8 mouse cellular contexts compared by ENCODE assay signal in the genomic region with DNA sequence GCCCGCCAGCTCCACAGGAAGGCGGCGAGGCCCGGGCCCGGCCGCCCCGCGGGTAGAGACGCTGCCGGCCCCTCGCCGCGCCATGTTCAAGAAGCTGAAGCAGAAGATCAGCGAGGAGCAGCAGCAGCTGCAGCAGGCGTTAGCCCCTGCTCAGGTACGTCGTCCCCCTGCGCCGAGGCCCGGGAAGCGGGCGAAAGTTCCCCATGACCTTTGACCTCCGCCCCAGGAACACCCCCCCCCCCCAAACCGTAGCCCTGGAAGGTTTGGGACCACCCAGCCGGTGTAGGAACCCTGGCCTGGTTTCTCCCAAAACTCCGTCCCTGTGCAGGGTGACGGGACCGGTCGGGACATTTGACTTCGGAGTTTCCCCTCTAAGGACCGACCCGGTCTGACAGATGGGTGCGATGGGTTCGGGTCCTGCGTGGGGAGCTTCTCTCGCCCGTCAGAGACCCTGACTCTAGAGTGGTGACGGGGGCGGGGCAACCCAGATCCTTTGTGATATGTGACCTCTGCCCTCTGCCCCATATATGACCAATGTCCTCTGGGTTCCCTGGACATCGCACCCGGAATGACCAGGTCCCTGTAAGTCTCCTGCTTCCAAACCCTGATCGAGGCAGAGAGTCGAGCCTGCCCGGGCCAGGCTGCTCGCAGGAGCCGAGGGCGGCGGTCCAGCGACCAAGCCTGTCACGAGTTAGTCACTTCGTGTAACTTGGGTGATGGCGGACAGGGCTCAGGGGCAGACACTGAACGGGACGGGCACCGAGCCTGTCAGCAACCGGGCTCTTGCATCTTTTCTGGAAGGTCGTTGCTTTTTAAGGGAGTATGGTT. TPM values are rescaled to one million over a fixed set of nuclear protein-coding genes. Genes with fewer than 3 reads are reported as not detected.
DNase-seq lines count a peak whose midpoint lies in the region; ATAC-seq and TF ChIP-seq lines count a peak whose summit lies in the region.

No protein-coding gene starts in this region.

- peak; percentile 37 for ATAC-seq in heart, embryonic 15.5 days (replicated peaks; ENCODE audit: insufficient number of reproducible peaks, insufficient read depth, low FRiP score, low read depth)
- ATAC-seq in kidney, embryonic 16.5 days (ENCODE audit: low FRiP score, low TSS enrichment) = peak; percentile 35

- peak overlapping the region; percentile 91 for H3K4me2 ChIP-seq in heart, embryonic 15.5 days
- H3K4me2 ChIP-seq in kidney, embryonic 16.5 days (replicated peaks; ENCODE audit: low read depth, low read length) = peak overlapping the region; percentile 91

- H3K27me3 ChIP-seq in embryonic facial prominence, embryonic 10.5 days (replicated peaks; ENCODE audit: low read depth, poor library complexity, severe bottlenecking) = no peaks in the 10 kb centered on the region
- no peaks in the 10 kb centered on the region for H3K27me3 ChIP-seq in heart, embryonic 15.5 days
- no peaks in the 10 kb centered on the region for H3K27me3 ChIP-seq in kidney, embryonic 16.5 days (ENCODE audit: insufficient read depth, low read length)
- no peaks in the 10 kb centered on the region for H3K27me3 ChIP-seq in spleen, adult 2 months (ENCODE audit: control insufficient read depth, insufficient read depth, low read length)

- no peaks in the 10 kb centered on the region for H3K9me3 ChIP-seq in embryonic facial prominence, embryonic 10.5 days
- no peaks in the 10 kb centered on the region for H3K9me3 ChIP-seq in heart, embryonic 15.5 days (replicated peaks)
- no peaks in the 10 kb centered on the region for H3K9me3 ChIP-seq in kidney, embryonic 16.5 days (ENCODE audit: low read length)

- TF ChIP-seq POLR2A in spleen, adult 2 months (IDR thresholded peaks at IDR 0.05; ENCODE audit: low read depth, low read length) = no peak

- H3K36me3 ChIP-seq in embryonic facial prominence, embryonic 10.5 days (replicated peaks) = no peaks in the 10 kb centered on the region; the same call in 1 of the 2 replicates
- H3K36me3 ChIP-seq in heart, embryonic 15.5 days = no peaks in the 10 kb centered on the region
- no peaks in the 10 kb centered on the region for H3K36me3 ChIP-seq in kidney, embryonic 16.5 days (ENCODE audit: insufficient read depth, low read length)
- no peaks in the 10 kb centered on the region for H3K36me3 ChIP-seq in spleen, adult 2 months (ENCODE audit: control insufficient read depth, insufficient read depth, low read length)

- TF ChIP-seq CTCF in spleen, adult 2 months (IDR thresholded peaks at IDR 0.05; ENCODE audit: extremely low read depth, insufficient read depth, insufficient read length, insufficient replicate concordance) = no peak

- H3K27ac ChIP-seq in embryonic facial prominence, embryonic 10.5 days (replicated peaks) = peak overlapping the region; percentile 91
- peak overlapping the region; percentile 83 for H3K27ac ChIP-seq in heart, embryonic 15.5 days
- H3K27ac ChIP-seq in kidney, embryonic 16.5 days (ENCODE audit: low read length) = peak overlapping the region; percentile 86
- peak overlapping the region; percentile 23; the same call in 1 of the 2 replicates for H3K27ac ChIP-seq in spleen, adult 2 months (ENCODE audit: insufficient read depth, low read length)

- H3K9ac ChIP-seq in heart, embryonic 15.5 days = peak overlapping the region; percentile 96
- H3K9ac ChIP-seq in kidney, embryonic 16.5 days (replicated peaks; ENCODE audit: low read length) = peak overlapping the region; percentile 95

- peak overlapping the region; percentile 98 for H3K4me3 ChIP-seq in embryonic facial prominence, embryonic 10.5 days
- peak overlapping the region; percentile 97 for H3K4me3 ChIP-seq in heart, embryonic 15.5 days
- H3K4me3 ChIP-seq in kidney, embryonic 16.5 days (ENCODE audit: low read length) = peak overlapping the region; percentile 96
- H3K4me3 ChIP-seq in spleen, adult 2 months (ENCODE audit: extremely low read depth, insufficient read depth, insufficient read length) = peak overlapping the region; percentile 91

- H3K4me1 ChIP-seq in embryonic facial prominence, embryonic 10.5 days = peaks cover 42% of the 10 kb centered on the region
- peaks cover 39% of the 10 kb centered on the region for H3K4me1 ChIP-seq in heart, embryonic 15.5 days (replicated peaks)
- peaks cover 41% of the 10 kb centered on the region for H3K4me1 ChIP-seq in kidney, embryonic 16.5 days (ENCODE audit: insufficient read depth, low read length)
- peaks cover 2% of the 10 kb centered on the region; the same call in 1 of the 2 replicates for H3K4me1 ChIP-seq in spleen, adult 2 months (ENCODE audit: control insufficient read depth, insufficient read depth, insufficient read length)

- under 1% methylated on average over 57 of the region's 57 CpGs for WGBS in embryonic facial prominence, embryonic 10.5 days
- WGBS in heart, embryonic 15.5 days = under 1% methylated on average over 56 of the region's 57 CpGs
- WGBS in kidney, embryonic 16.5 days = under 1% methylated on average over 57 of the region's 57 CpGs
- under 1% methylated on average over 57 of the region's 57 CpGs for WGBS in spleen, adult 2 months

- DNase-seq in heart, adult 11 months = peak; percentile 96
- DNase-seq in heart, adult 8-10 months (ENCODE audit: low spot score) = no peak
- peak; percentile 83 for DNase-seq in adrenal gland, adult 2 months
- peak; percentile 49 for DNase-seq in embryonic facial prominence, embryonic 10.5 days (ENCODE audit: low spot score)
- DNase-seq in lung, postnatal 14 days = peak; percentile 33
- DNase-seq in spleen, adult 2 months (ENCODE audit: low read depth in 1 of 2, low spot score in 2 of 2) = no peak

RNA-seq across cellular contexts. Expression of a gene that starts 0.6 kb away (rescaled TPM):
- 100 to 1,000 TPM; 361 to 439 (median 426) TPM for total RNA-seq in heart, adult 8-10 months (2022)
- total RNA-seq in adrenal gland, adult 2 months (2021) = 100 to 1,000 TPM; 109 to 121 TPM
- 5.9 and 11.5 TPM in 2 replicates for polyA plus RNA-seq in adrenal gland, adult 2 months (2012; rRNA removed)
- 41.6 and 43.1 TPM in 2 replicates for polyA plus RNA-seq in embryonic facial prominence, embryonic 10.5 days (2016; fragmentation: Nextera tagmentation; extraction: Ambion mirVana)
- polyA plus RNA-seq in heart, embryonic 15.5 days (2015; fragmentation: Nextera tagmentation; extraction: Ambion mirVana) = 46.1 and 52.6 TPM in 2 replicates
- 55.1 and 63.6 TPM in 2 replicates for polyA plus RNA-seq in kidney, embryonic 16.5 days (2015; fragmentation: Nextera tagmentation; extraction: Ambion mirVana)
- polyA plus RNA-seq in spleen, adult 2 months (2012; rRNA removed) = 5.1 and 7.2 TPM in 2 replicates

RNA-seq across cellular contexts. Expression of a gene that starts 28.6 kb away (rescaled TPM):
- under 1 TPM in 1 of 4 experiments, not detected in 3; 0.06 TPM for total RNA-seq in heart, adult 8-10 months (2022)
- under 1 TPM; 0.17 to 0.37 TPM for total RNA-seq in adrenal gland, adult 2 months (2021)
- 0.29 and 0.31 TPM in 2 replicates for polyA plus RNA-seq in adrenal gland, adult 2 months (2012; rRNA removed)
- 0.24 and 0.36 TPM in 2 replicates for polyA plus RNA-seq in embryonic facial prominence, embryonic 10.5 days (2016; fragmentation: Nextera tagmentation; extraction: Ambion mirVana)
- polyA plus RNA-seq in heart, embryonic 15.5 days (2015; fragmentation: Nextera tagmentation; extraction: Ambion mirVana) = 0.08 and 0.18 TPM in 2 replicates
- polyA plus RNA-seq in kidney, embryonic 16.5 days (2015; fragmentation: Nextera tagmentation; extraction: Ambion mirVana) = 0.06 TPM in 1 of 2 replicates, not detected in the other
- polyA plus RNA-seq in spleen, adult 2 months (2012; rRNA removed) = 6.0 and 10.3 TPM in 2 replicates

Comparison
In these comparisons a context has a peak if more than half of its experiments do, and no peak if none do; other contexts are left out.
1. DNase-seq: peak in heart, adult 11 months (single experiment), adrenal gland, adult 2 months (single experiment), embryonic facial prominence, embryonic 10.5 days (single experiment) and lung, postnatal 14 days (single experiment); none in heart, adult 8-10 months (single experiment) and spleen, adult 2 months (0 of 2).
2. H3K27ac ChIP-seq: peak in every context shown above with its lines; median percentile 91 in embryonic facial prominence, embryonic 10.5 days; 86 in kidney, embryonic 16.5 days; 83 in heart, embryonic 15.5 days; 23 in spleen, adult 2 months.
3. Peak in every context shown above with its lines, with median percentiles within 50 percentile points of each other: H3K4me3 ChIP-seq.